Mouse (Mus musculus) heart, adult 2 months (tissue): ENCODE measurements at regions not wholly inside any gene's neighbourhood (a gene's known extent, or its start where the extent isn't known, plus 50 kb on each side); places are given as distances from the start of the nearest gene placed in this dataset.
A peak's percentile ranks its signal among the peaks of the same experiment; 100 is the strongest.

ENCODE experiments used
- DNase-seq, 2 experiments: peaks; one replicate each; pipeline ENCODE4 v3.0.0; 2021
- H3K27ac ChIP-seq: fragments of 200-600 bp; 2 replicates; pipeline ENCODE4 v1.8.1; 2022
- H3K27me3 ChIP-seq: fragments of 200-500 bp; 2 replicates; pipeline ENCODE4 v1.6.1; 2012; ENCODE audit warnings: mild to moderate bottlenecking, low read length, inconsistent platforms, mixed read lengths; ENCODE audit not compliant: control insufficient read depth, insufficient read depth
- H3K36me3 ChIP-seq: fragments of 200-500 bp; 2 replicates; pipeline ENCODE4 v1.6.1; 2012; ENCODE audit warnings: low read length, inconsistent platforms; ENCODE audit not compliant: control insufficient read depth, insufficient read depth
- H3K4me1 ChIP-seq: fragments of 200-500 bp; 2 replicates; pipeline ENCODE4 v1.6.1; 2011; ENCODE audit warnings: low read length; ENCODE audit not compliant: control insufficient read depth, insufficient read depth
- H3K4me3 ChIP-seq: fragments of 200-600 bp; 2 replicates; pipeline ENCODE4 v1.8.1; 2022
- H3K79me2 ChIP-seq: fragments of 200-500 bp; replicated peaks from 2 replicates; pipeline ENCODE4 v1.6.1; 2012; ENCODE audit warnings: mild to moderate bottlenecking, inconsistent platforms, low read length, moderate library complexity, mixed read lengths; ENCODE audit not compliant: control insufficient read depth, insufficient read depth
- H3K9ac ChIP-seq: fragments of 200-500 bp; 2 replicates; pipeline ENCODE4 v1.6.1; 2012; ENCODE audit warnings: low read depth, mild to moderate bottlenecking, control low read depth, inconsistent platforms, low read length, mixed read lengths
- CTCF ChIP-seq: fragments of 200-600 bp; IDR thresholded peaks from 2 replicates; pipeline ENCODE4 v1.8.1; 2022; ENCODE audit warnings: antibody characterized with exemption, mild to moderate bottlenecking, moderate library complexity
- EP300 ChIP-seq: fragments of 200-500 bp; IDR thresholded peaks from 2 replicates; pipeline ENCODE4 v1.6.1; 2011; ENCODE audit warnings: low read depth, low read length, control low read depth; ENCODE audit not compliant: insufficient read depth
- POLR2A ChIP-seq: fragments of 200-500 bp; IDR thresholded peaks from 2 replicates; pipeline ENCODE4 v1.6.1; 2011; ENCODE audit warnings: mild to moderate bottlenecking, low read depth, low read length, control low read depth; ENCODE audit not compliant: insufficient read depth
- WGBS: fragments of 180-500 bp; shearing (Covaris S2); methylation state at CpG from one replicate; pipeline ENCODE4 v1.1.7; 2018; 5-methylcytosine and 5-hydroxymethylcytosine counted together
- intact Hi-C: fragments of 180-260 bp; cut with DNase I; formaldehyde crosslinking; loops from one replicate; pipeline ENCODE4 v1.15.1; 2025
- microRNA-seq, 2 experiments: library from miRNA; unstranded; fragments of <30 nt; microRNA quantifications; one replicate each; pipeline ENCODE4 v1.2.0; 2021

DNA sequence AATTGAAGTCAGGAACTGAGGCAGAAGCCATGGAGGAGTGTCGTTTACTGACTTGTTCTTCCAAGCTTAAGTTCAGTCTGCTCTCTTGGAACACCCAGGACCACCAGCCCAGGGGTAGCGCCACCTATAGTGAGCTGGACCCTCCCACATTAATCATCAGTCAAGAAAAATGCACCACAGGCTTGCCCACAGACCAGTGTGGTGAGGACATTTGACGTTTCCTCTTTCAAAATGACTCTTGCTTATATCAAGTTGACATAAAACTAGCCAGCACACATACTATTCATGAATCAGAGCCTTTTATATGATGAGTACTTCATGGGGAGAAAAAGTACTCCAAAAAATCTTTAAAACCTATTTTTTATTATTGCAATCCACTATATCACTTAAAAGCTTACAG, 69.7 kb upstream of the Paip1 start:
- Histone ChIP-seq H3K4me1 (no peaks in the 10 kb centered on the region), H3K79me2 (no peaks in the 10 kb centered on the region), H3K27ac (no peak overlapping the region), H3K36me3 (peaks cover 3% of the 10 kb centered on the region), H3K9ac (no peak overlapping the region), H3K27me3 (no peaks in the 10 kb centered on the region), H3K4me3 (no peak overlapping the region)
- TF ChIP-seq EP300, result no peak
- intact Hi-C loops, result no loop called here
- 70% methylated on average over 3 of the region's 3 CpGs for WGBS
- DNase-seq, result no peak

DNA sequence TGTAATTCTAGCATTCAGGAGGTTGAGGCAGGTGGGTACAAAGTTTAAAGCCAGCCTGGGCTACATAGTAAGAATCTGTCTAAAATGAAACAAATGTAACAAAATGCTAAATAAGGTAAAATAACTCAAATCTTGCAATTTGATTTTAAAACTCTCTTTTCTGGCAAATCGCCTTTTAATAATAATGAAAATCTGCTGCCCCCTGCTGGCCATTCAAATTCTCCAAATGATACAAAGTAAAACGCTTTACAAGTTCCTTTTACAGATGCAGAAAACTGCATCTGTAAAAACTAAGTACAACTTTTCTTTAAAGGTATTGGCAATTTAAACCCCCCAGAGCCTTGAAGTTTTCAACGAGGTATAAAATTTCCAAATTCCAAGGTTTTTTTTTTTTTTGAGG, 65.0 kb upstream of the Paip1 start:
- WGBS, result 46% methylated on average over 3 of the region's 3 CpGs
- intact Hi-C loops, result loop anchor here (1.0 kb wide), 1 partner anchor 80 kb away; no protein-coding TSS in a partner anchor
- H3K4me1 ChIP-seq, result no peaks in the 10 kb centered on the region
- H3K4me3 ChIP-seq, result no peak overlapping the region
- no peaks in the 10 kb centered on the region for H3K79me2 ChIP-seq
- TF ChIP-seq EP300 (no peak), POLR2A (no peak), CTCF (peak; percentile 81)
- no peaks in the 10 kb centered on the region for H3K27me3 ChIP-seq
- no peaks in the 10 kb centered on the region; the same call in none of the 2 replicates for H3K36me3 ChIP-seq
- peak in 1 of 2 experiments; percentile 50 for DNase-seq
- H3K9ac ChIP-seq, result no peak overlapping the region
- H3K27ac ChIP-seq, result no peak overlapping the region

DNA sequence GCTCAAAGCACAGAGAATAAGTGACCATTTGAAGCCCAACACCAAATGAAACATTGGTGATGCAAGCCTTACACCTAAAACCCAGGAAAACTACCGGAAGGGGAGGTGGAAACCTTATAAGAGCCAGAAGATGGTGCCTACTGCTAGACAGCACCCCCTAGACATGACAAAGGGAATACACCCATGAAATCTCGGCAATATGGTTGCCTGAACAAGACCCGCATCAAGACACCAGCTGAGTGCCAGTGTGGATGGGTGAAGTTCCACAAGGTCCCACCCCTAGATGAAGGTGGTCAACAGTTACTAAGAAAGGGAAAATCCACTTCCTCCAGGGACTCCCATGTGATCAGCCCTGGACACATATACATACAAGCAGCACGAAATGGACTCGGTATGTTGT, 64.2 kb upstream of the Paip1 start:
- TF ChIP-seq POLR2A (no peak), CTCF (peak; percentile 27), EP300 (no peak)
- Histone ChIP-seq H3K27me3 (no peaks in the 10 kb centered on the region), H3K79me2 (no peaks in the 10 kb centered on the region), H3K9ac (no peak overlapping the region), H3K4me1 (no peaks in the 10 kb centered on the region), H3K27ac (no peak overlapping the region), H3K36me3 (no peaks in the 10 kb centered on the region; the same call in none of the 2 replicates), H3K4me3 (no peak overlapping the region)
- DNase-seq, result no peak
- intact Hi-C loops, result no loop called here
- 85% methylated on average over 5 of the region's 5 CpGs for WGBS

DNA sequence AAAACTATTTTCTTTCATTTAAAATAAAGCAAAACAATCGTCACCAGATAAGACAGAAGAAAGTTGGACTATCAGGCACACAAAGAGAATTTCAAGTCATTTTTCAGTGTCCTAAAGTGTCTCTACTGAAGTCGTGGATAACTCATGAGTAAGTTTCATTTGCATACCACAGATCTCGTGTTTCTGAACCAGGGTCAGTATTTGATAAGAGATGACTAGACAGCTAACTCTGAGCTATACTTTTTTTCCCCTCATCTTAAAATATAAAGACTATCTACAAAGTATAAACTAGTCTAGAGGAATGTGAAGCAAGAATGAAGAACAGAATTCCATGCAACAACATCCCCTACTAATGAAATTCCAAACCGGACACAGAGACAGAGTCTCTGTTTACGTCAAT, 60.9 kb upstream of the Paip1 start:
- TF ChIP-seq CTCF, result no peak
- no peak for TF ChIP-seq EP300
- no peak for TF ChIP-seq POLR2A
- intact Hi-C loops, result no loop called here
- Histone ChIP-seq H3K27ac (no peak overlapping the region), H3K79me2 (no peaks in the 10 kb centered on the region), H3K4me3 (no peak overlapping the region), H3K4me1 (no peaks in the 10 kb centered on the region), H3K36me3 (no peaks in the 10 kb centered on the region; the same call in none of the 2 replicates), H3K27me3 (no peaks in the 10 kb centered on the region), H3K9ac (no peak overlapping the region)
- 73% methylated on average over 5 of the region's 5 CpGs for WGBS
- no peak for DNase-seq

DNA sequence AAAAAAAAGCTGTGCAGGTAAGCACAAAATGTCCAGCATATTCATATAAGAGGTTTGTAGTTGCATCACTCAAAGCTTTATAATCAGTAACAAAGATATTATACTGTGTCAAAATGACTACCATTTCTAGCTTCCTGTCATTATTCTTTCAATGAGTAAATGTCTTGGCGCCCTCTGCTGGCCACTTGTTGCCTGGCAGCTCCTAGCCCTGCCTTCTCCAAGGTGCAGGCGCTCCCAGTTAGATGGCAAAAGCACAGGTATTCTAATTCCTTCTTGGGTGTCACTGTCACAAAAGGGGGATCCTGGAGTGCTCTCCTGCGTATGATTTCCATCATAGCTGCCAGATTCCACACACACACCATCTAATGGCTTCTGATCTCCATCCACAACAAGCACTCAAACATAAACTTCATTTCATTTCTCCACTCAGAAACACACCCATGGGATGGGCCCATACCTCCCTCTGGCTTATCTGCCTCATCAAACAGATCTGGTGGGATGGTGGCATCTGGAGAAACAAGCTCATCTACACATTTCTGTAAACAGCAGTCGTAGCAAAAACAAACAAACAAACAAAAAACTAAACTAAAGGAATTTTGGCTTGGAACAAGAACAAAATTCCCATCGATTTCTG, 49.9 kb upstream of the Paip1 start:
- peak; percentile 58 to 81 for DNase-seq
- no peak overlapping the region for H3K27ac ChIP-seq
- H3K36me3 ChIP-seq, result no peaks in the 10 kb centered on the region; the same call in none of the 2 replicates
- H3K27me3 ChIP-seq, result no peaks in the 10 kb centered on the region
- H3K79me2 ChIP-seq, result no peaks in the 10 kb centered on the region
- 49% methylated on average over 5 of the region's 5 CpGs for WGBS
- H3K9ac ChIP-seq, result no peak overlapping the region
- no peak for TF ChIP-seq EP300
- TF ChIP-seq CTCF, result peak; percentile 93
- no peaks in the 10 kb centered on the region for H3K4me1 ChIP-seq
- intact Hi-C loops, result loop anchor here (5.0 kb wide), 2 partner anchors 96 to 976 kb away; no protein-coding TSS in a partner anchor
- no peak overlapping the region for H3K4me3 ChIP-seq

Small RNA genes in the stretch of these regions (microRNA-seq; reads per million reads assigned to microRNA genes)
- gene Gm44488, result 0 reads per million in 2 experiments
